Mouse (Mus musculus): ENCODE data around the gene Hsdl2.

Gene Hsdl2

GRCm38 (mm10) chr4:59585097-59585496, 3.7 kb downstream of the Hsdl2 start:
- TF ChIP-seq GATA4 (IDR thresholded peaks at IDR 0.05; ENCODE audit: insufficient replicate concordance, low read length) = no peak

DNA sequence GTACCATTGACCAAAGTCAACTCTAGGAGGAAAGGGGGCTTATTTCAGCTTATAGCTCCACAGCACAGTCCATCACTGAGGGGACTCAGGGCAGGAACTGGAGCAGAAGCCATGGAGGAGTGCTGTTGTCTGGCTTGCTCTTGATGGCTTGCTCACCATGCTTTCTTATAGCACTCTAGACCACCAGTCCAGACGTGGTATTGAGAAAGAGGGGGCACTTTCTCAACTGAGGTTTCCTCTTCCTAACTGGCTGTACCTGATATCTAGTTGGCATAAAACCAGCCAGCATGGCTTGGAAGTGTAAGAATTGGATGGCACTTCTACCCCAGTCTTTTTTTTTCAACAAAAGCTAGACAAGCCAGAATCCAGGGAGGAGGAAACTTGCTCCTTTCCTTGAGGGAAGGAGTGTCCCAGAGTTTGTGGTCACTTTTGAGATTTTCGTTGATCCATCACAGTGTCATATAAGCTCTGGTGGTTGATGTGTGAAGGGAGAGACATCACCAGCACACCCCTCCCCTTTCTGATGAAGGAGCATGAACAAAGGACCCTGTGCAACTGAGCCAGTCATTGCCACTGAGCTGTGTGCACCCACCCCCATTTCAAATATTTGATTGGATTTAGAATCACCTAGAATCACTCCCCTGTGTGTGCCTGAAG, 6.0 kb downstream of the Hsdl2 start:
- TF ChIP-seq GATA4 (IDR thresholded peaks at IDR 0.05; ENCODE audit: insufficient replicate concordance, low read length) = no peak

DNA sequence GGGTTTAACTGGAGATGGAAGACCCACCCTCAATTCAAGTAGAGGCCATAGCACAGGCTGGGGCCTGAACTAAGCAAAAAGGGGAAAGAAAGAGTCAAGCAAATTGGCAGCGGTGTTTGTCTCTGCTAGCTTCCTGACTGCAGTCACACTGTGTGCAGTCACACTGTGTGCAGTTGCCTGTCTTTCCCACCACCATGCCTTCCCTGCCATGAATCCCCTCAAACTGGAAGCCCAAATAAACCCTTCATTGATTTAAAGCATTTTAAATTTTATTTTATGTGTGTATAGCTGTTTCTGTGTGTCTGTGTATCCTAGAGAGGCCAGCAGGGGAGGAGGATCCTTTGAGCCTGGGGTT, 6.5 kb downstream of the Hsdl2 start:
- TF ChIP-seq GATA4 (IDR thresholded peaks at IDR 0.05; ENCODE audit: insufficient replicate concordance, low read length) = no peak

- TF ChIP-seq GATA4 (IDR thresholded peaks at IDR 0.05; ENCODE audit: insufficient replicate concordance, low read length) = no peak
These were observed 13.3 kb downstream of the Hsdl2 start for GRCm38 (mm10) chr4:59594614-59595013.

- TF ChIP-seq GATA4 (IDR thresholded peaks at IDR 0.05; ENCODE audit: insufficient replicate concordance, low read length) = no peak
These were observed 15.2 kb downstream of the Hsdl2 start for GRCm38 (mm10) chr4:59596556-59596955.

GRCm38 (mm10) chr4:59602704-59603103, 21.3 kb downstream of the Hsdl2 start:
- TF ChIP-seq GATA4 (IDR thresholded peaks at IDR 0.05; ENCODE audit: insufficient replicate concordance, low read length) = no peak

DNA sequence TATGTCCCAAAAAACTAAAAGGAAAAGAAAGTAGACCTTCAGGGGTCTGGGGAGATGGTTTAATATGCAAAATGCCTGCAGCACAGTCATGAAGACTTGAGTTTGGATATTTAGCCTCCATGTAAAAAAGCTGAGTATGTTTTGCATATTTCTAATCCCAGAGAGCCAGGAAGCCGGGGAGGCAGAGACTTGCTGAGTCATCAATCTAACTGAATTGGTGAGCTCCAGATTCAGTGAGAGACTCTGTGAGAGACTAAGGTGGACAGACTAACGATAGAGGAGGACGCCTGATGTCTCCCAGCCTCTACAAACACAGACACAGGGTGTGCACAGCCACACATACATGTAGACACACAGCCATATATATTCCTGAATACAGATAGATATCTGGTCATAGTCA, 23.5 kb downstream of the Hsdl2 start:
- no peak for TF ChIP-seq GATA4 (IDR thresholded peaks at IDR 0.05; ENCODE audit: insufficient replicate concordance, low read length)

GRCm38 (mm10) chr4:59605501-59605900, 24.1 kb downstream of the Hsdl2 start:
- no peak for TF ChIP-seq GATA4 (IDR thresholded peaks at IDR 0.05; ENCODE audit: insufficient replicate concordance, low read length)

DNA sequence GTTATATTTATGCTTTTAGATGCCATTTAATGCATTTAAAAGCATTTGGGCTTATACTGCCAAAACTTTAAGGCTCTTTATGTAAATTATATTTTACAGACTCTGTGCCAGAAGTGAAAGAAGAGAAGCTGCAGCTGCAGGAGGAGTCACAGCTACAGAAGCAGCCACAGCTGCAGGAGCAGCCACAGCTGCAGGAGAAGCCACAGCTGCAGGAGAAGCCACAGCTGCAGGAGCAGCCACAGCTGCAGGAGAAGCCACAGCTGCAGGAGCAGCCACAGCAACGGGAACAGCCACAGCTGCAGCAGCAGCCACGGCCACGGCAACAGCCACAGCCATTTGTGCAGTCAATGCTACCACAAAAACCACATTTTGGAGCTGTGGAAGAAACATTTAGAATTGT, 29.0 kb downstream of the Hsdl2 start:
- no peak for TF ChIP-seq GATA4 (IDR thresholded peaks at IDR 0.05; ENCODE audit: insufficient replicate concordance, low read length)

GRCm38 (mm10) chr4:59614986-59615385, 33.6 kb downstream of the Hsdl2 start:
- TF ChIP-seq GATA4 (IDR thresholded peaks at IDR 0.05; ENCODE audit: insufficient replicate concordance, low read length) = no peak

- no peak for TF ChIP-seq GATA4 (IDR thresholded peaks at IDR 0.05; ENCODE audit: insufficient replicate concordance, low read length)
These were observed 38.4 kb downstream of the Hsdl2 start for GRCm38 (mm10) chr4:59619611-59620245.

- no peak for TF ChIP-seq GATA4 (IDR thresholded peaks at IDR 0.05; ENCODE audit: insufficient replicate concordance, low read length)
These were observed 44.3 kb downstream of the Hsdl2 start for GRCm38 (mm10) chr4:59625676-59625997.

DNA sequence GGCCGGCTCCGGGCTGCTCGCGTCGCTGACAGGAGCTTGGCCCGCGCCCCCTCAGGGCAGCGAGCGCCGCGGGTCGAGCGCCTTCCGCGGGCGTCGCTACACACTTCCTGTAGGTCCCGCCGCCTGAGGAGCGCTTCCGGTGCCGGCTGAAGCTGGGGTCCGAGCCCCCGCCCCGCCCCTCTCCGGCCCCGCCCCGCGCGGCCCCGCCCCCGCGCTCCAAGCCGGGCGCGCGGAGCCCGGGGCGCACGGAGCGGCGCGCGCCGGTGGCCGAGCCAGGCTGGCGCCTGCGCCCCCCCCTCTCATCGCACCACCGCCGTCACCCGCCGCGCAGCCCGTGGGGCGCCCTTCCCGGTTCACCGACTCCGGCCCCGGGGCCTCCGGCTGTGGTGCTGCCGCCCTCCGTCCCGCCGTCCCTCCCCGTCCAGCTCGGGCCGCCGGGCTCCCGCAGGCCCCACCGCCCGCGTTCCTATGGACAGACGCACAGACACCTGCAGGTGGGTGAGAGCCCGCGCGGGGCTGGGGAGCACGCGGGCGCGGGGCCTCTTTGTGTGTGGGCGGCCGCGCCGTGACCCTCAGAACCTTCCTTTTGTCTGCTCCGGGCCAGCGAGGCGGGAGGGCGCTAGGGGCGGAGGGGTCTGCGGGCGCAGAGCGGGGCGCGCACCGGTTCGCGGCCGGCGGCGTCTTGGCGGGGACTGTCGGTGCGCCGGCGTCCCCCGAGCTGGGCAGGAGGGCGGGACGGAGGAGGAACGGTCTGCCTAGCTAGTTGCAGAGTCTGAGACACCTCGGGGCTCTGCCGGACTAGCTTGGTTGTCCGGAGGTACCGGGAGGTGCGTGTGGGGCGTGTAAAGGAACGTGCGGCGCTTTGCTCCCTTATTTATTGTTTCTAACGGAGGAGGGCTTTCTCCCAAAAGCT, 44.9 kb downstream of the Hsdl2 start, which contains the start of gene E130308A19Rik:
E130308A19Rik (plus strand) TSS at position 214 of the 913 bp plus-strand sequence.
- no peak for TF ChIP-seq GATA4 (IDR thresholded peaks at IDR 0.05; ENCODE audit: insufficient replicate concordance, low read length)

GRCm38 (mm10) chr4:59628255-59628654, 46.9 kb downstream of the Hsdl2 start:
- TF ChIP-seq GATA4 (IDR thresholded peaks at IDR 0.05; ENCODE audit: insufficient replicate concordance, low read length) = no peak

DNA sequence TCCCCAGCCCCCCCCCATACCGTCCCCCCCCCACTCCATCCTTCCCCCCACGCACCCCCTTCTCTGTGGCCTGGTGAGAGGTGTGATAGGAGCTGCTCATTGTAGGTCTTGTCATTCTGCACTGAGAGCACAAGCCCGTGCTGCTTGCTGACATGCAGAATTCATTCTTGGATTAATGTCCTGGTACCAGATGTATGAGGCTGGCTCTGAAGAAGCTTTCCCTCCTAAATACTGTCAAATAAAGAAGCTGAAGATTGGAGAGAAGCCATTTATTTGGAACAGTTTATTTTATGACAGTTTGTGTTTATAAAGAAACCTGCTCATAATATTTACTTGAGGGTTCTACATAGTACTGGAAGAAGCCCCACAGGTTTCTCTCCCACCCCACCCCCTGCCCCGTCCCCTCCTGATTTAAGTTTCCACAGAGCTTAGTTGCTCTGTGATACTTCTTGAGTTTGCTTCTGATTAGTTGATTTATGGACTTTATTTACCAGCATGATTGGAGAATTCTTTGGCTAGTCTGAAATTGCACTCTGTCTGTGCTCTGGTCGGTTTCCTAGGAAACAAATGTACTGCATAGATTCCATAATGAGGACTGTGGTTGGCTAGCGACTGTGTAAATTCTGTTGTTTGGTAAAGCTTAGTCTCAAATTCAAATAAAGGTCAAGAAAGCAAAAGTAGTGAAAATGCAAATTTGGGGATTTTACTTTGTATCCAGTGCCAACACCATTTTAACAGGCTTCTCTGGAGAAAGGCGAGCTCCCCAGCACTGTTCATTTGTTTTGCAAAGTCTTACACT, 47.9 kb downstream of the Hsdl2 start:
- no peak for TF ChIP-seq GATA4 (IDR thresholded peaks at IDR 0.05; ENCODE audit: insufficient replicate concordance, low read length)
